ENCODE assay signal across 10 mouse cellular contexts in genomic region chr16:43709062-43709413, GRCm38 (mm10). TPM values are rescaled to one million over a fixed set of nuclear protein-coding genes. Genes with fewer than 3 reads are reported as not detected.
DNase-seq lines count a peak whose midpoint lies in the region; ATAC-seq and TF ChIP-seq lines count a peak whose summit lies in the region.
"Had no signal": no experiment of that assay in that cellular context is flagged by ENCODE, and none has a peak within 500 bp of the region (broad histone marks: within the 10 kb centered on the region; RNA-seq: fewer than 3 reads in every experiment).

No protein-coding gene starts in this region.

- 80% methylated on average over 15 of the region's 15 CpGs for WGBS in neural tube, embryonic 11.5 days
- 37% methylated on average over 15 of the region's 15 CpGs for WGBS in hindbrain, postnatal 0 days

- DNase-seq in cerebellum, adult 18-20 months = peak; percentile 7 to 23
- no peak for DNase-seq in cerebellum, adult 9-11 months
- DNase-seq in neural tube, embryonic 11.5 days (ENCODE audit: low spot score) = no peak
- DNase-seq in neural tube, embryonic 10.5 days (ENCODE audit: extremely low spot score, low spot score) = no peak
- peak; percentile 59 for DNase-seq in hindbrain, postnatal 0 days (ENCODE audit: low spot score)
- DNase-seq in thymus, postnatal 4 days = peak; percentile 50
- no peak for DNase-seq in left cerebral cortex, adult 18-20 months (ENCODE audit: low spot score in 2 of 2)
- no peak for DNase-seq in kidney, adult 8-10 months
- DNase-seq: liver, embryonic 13.5 days had no signal

- H3K4me3 ChIP-seq in neural tube, embryonic 11.5 days (ENCODE audit: low read depth, low read length) = no peak overlapping the region
- peak overlapping the region; percentile 25 for H3K4me3 ChIP-seq in hindbrain, postnatal 0 days (ENCODE audit: low read length)
- H3K4me3 ChIP-seq: liver, embryonic 13.5 days had no signal

- no peaks in the 10 kb centered on the region for H3K9me3 ChIP-seq in neural tube, embryonic 11.5 days (ENCODE audit: control insufficient read depth, low read length)
- no peaks in the 10 kb centered on the region for H3K9me3 ChIP-seq in hindbrain, postnatal 0 days (ENCODE audit: low read length)
- H3K9me3 ChIP-seq: liver, embryonic 13.5 days had no signal

- ATAC-seq in neural tube, embryonic 11.5 days (ENCODE audit: insufficient read depth, low FRiP score, low TSS enrichment) = peak; percentile 55
- peak; percentile 80 for ATAC-seq in hindbrain, postnatal 0 days

- TF ChIP-seq CTCF in hindbrain, postnatal 0 days (IDR thresholded peaks at IDR 0.05; ENCODE audit: low read depth) = no peak

- H3K9ac ChIP-seq in neural tube, embryonic 11.5 days (ENCODE audit: low read length) = no peak overlapping the region
- H3K9ac ChIP-seq in hindbrain, postnatal 0 days (replicated peaks; ENCODE audit: low read length) = no peak overlapping the region; the same call in 1 of the 2 replicates
- H3K9ac ChIP-seq: liver, embryonic 13.5 days had no signal

- H3K4me1 ChIP-seq in neural tube, embryonic 11.5 days (ENCODE audit: control insufficient read depth, insufficient read depth, low read length) = no peaks in the 10 kb centered on the region
- no peaks in the 10 kb centered on the region for H3K4me1 ChIP-seq in hindbrain, postnatal 0 days (ENCODE audit: insufficient read depth, low read length)
- H3K4me1 ChIP-seq: liver, embryonic 13.5 days had no signal

- no peaks in the 10 kb centered on the region for H3K27me3 ChIP-seq in neural tube, embryonic 11.5 days (ENCODE audit: control insufficient read depth, insufficient read depth, low read length)
- H3K27me3 ChIP-seq in hindbrain, postnatal 0 days (ENCODE audit: insufficient read depth, low read length) = no peaks in the 10 kb centered on the region
- H3K27me3 ChIP-seq: liver, embryonic 13.5 days had no signal

- no peak overlapping the region for H3K4me2 ChIP-seq in neural tube, embryonic 11.5 days (ENCODE audit: low read depth)
- H3K4me2 ChIP-seq in hindbrain, postnatal 0 days (ENCODE audit: low read depth, low read length) = peak overlapping the region; percentile 53
- H3K4me2 ChIP-seq: liver, embryonic 13.5 days had no signal

- H3K36me3 ChIP-seq in neural tube, embryonic 11.5 days (ENCODE audit: control insufficient read depth, insufficient read depth, low read length) = no peaks in the 10 kb centered on the region
- H3K36me3 ChIP-seq in hindbrain, postnatal 0 days (ENCODE audit: insufficient read depth, low read length) = no peaks in the 10 kb centered on the region
- H3K36me3 ChIP-seq: liver, embryonic 13.5 days had no signal

- no peak overlapping the region for H3K27ac ChIP-seq in neural tube, embryonic 11.5 days (ENCODE audit: low read depth, low read length)
- peak overlapping the region; percentile 71 for H3K27ac ChIP-seq in hindbrain, postnatal 0 days
- H3K27ac ChIP-seq: liver, embryonic 13.5 days had no signal

RNA-seq across cellular contexts. Expression of gene Drd3, which starts 44.8 kb away (rescaled TPM):
- polyA plus RNA-seq in neural tube, embryonic 11.5 days (2014; fragmentation: Nextera tagmentation; extraction: Ambion mirVana) = not detected in 2 replicates
- total RNA-seq in hindbrain, postnatal 0 days (2014; rRNA removed) = 0.16 and 0.36 TPM in 2 replicates
- polyA plus RNA-seq in hindbrain, postnatal 0 days (2015; fragmentation: Nextera tagmentation; extraction: Ambion mirVana) = not detected in 2 replicates
- total RNA-seq in left cerebral cortex, adult 18-20 months (2021) = under 1 TPM; 0.49 to 0.84 TPM
- polyA plus RNA-seq: liver, embryonic 13.5 days had no signal

RNA-seq across cellular contexts. Expression of gene Tigit, which starts 45.1 kb away (rescaled TPM):
- not detected in 2 replicates for polyA plus RNA-seq in neural tube, embryonic 11.5 days (2014; fragmentation: Nextera tagmentation; extraction: Ambion mirVana)
- not detected in 2 replicates for total RNA-seq in hindbrain, postnatal 0 days (2014; rRNA removed)
- 0.31 TPM in 1 of 2 replicates, not detected in the other for polyA plus RNA-seq in hindbrain, postnatal 0 days (2015; fragmentation: Nextera tagmentation; extraction: Ambion mirVana)
- total RNA-seq in left cerebral cortex, adult 18-20 months (2021) = not detected
- polyA plus RNA-seq: cortical plate, adult 2 months; liver, embryonic 13.5 days had no signal

Comparison
In these comparisons a context has a peak if more than half of its experiments do, and no peak if none do; other contexts are left out.
1. DNase-seq: peak in cerebellum, adult 18-20 months (2 of 2), hindbrain, postnatal 0 days (single experiment) and thymus, postnatal 4 days (single experiment); none in cerebellum, adult 9-11 months (single experiment), neural tube, embryonic 11.5 days (single experiment), neural tube, embryonic 10.5 days (single experiment), left cerebral cortex, adult 18-20 months (0 of 2) and kidney, adult 8-10 months (0 of 2).